Mouse (Mus musculus): ENCODE data around the gene Twist1. TPM values are rescaled to one million over a fixed set of nuclear protein-coding genes. Genes with fewer than 3 reads are reported as not detected.

Twist1 gene
- polyA plus RNA-seq, 1 experiment, result 6.2 TPM

GRCm38 (mm10) chr12:33959846-33960245 is 2.4 kb downstream of the Twist1 start:
- H3K4me1 ChIP-seq (ENCODE audit: control insufficient read depth, insufficient read depth, low read length), result no peaks in the 10 kb centered on the region
- TF ChIP-seq POLR2A (IDR thresholded peaks at IDR 0.05; ENCODE audit: insufficient read depth, low read length) (no peak), CTCF (IDR thresholded peaks at IDR 0.05; ENCODE audit: low read depth, low read length) (no peak), EP300 (IDR thresholded peaks at IDR 0.05; ENCODE audit: insufficient read depth, low read depth, low read length) (no peak)
- H3K9me3 ChIP-seq (replicated peaks; ENCODE audit: control insufficient read depth, insufficient read depth, low read length, poor library complexity, severe bottlenecking), result no peaks in the 10 kb centered on the region
- no peak overlapping the region for H3K9ac ChIP-seq (ENCODE audit: low read depth, poor library complexity, severe bottlenecking)
- H3K4me3 ChIP-seq (ENCODE audit: low read depth, low read length), result no peak overlapping the region
- peaks cover 23% of the 10 kb centered on the region for H3K27me3 ChIP-seq (ENCODE audit: control insufficient read depth, insufficient read depth, low read length, poor library complexity, severe bottlenecking)
- H3K27ac ChIP-seq (ENCODE audit: insufficient read depth, low read length), result no peak overlapping the region
- no peaks in the 10 kb centered on the region for H3K36me3 ChIP-seq (ENCODE audit: control insufficient read depth, insufficient read depth, low read length, poor library complexity, severe bottlenecking)

GRCm38 (mm10) chr12:33961013-33961412 is 3.5 kb downstream of the Twist1 start:
- Histone ChIP-seq H3K36me3 (ENCODE audit: control insufficient read depth, insufficient read depth, low read length, poor library complexity, severe bottlenecking) (no peaks in the 10 kb centered on the region), H3K9ac (ENCODE audit: low read depth, poor library complexity, severe bottlenecking) (no peak overlapping the region), H3K4me3 (ENCODE audit: low read depth, low read length) (no peak overlapping the region), H3K27ac (ENCODE audit: insufficient read depth, low read length) (no peak overlapping the region), H3K9me3 (replicated peaks; ENCODE audit: control insufficient read depth, insufficient read depth, low read length, poor library complexity, severe bottlenecking) (no peaks in the 10 kb centered on the region), H3K4me1 (ENCODE audit: control insufficient read depth, insufficient read depth, low read length) (no peaks in the 10 kb centered on the region), H3K27me3 (ENCODE audit: control insufficient read depth, insufficient read depth, low read length, poor library complexity, severe bottlenecking) (peaks cover 15% of the 10 kb centered on the region)
- TF ChIP-seq EP300 (IDR thresholded peaks at IDR 0.05; ENCODE audit: insufficient read depth, low read depth, low read length) (no peak), POLR2A (IDR thresholded peaks at IDR 0.05; ENCODE audit: insufficient read depth, low read length) (no peak)

- TF ChIP-seq POLR2A (IDR thresholded peaks at IDR 0.05; ENCODE audit: insufficient read depth, low read length), result no peak
- no peak for TF ChIP-seq CTCF (IDR thresholded peaks at IDR 0.05; ENCODE audit: low read depth, low read length)
- TF ChIP-seq EP300 (IDR thresholded peaks at IDR 0.05; ENCODE audit: insufficient read depth, low read depth, low read length), result no peak
- no peaks in the 10 kb centered on the region for H3K36me3 ChIP-seq (ENCODE audit: control insufficient read depth, insufficient read depth, low read length, poor library complexity, severe bottlenecking)
- H3K9me3 ChIP-seq (replicated peaks; ENCODE audit: control insufficient read depth, insufficient read depth, low read length, poor library complexity, severe bottlenecking), result no peaks in the 10 kb centered on the region
- H3K4me3 ChIP-seq (ENCODE audit: low read depth, low read length), result no peak overlapping the region
- no peak overlapping the region for H3K9ac ChIP-seq (ENCODE audit: low read depth, poor library complexity, severe bottlenecking)
- peaks cover 10% of the 10 kb centered on the region for H3K27me3 ChIP-seq (ENCODE audit: control insufficient read depth, insufficient read depth, low read length, poor library complexity, severe bottlenecking)
- no peak overlapping the region for H3K27ac ChIP-seq (ENCODE audit: insufficient read depth, low read length)
- H3K4me1 ChIP-seq (ENCODE audit: control insufficient read depth, insufficient read depth, low read length), result no peaks in the 10 kb centered on the region
Measured at GRCm38 (mm10) chr12:33962118-33962772, 4.8 kb downstream of the Twist1 start.

GRCm38 (mm10) chr12:33962773-33963130 is 5.3 kb downstream of the Twist1 start:
- Histone ChIP-seq H3K9me3 (replicated peaks; ENCODE audit: control insufficient read depth, insufficient read depth, low read length, poor library complexity, severe bottlenecking) (no peaks in the 10 kb centered on the region), H3K36me3 (ENCODE audit: control insufficient read depth, insufficient read depth, low read length, poor library complexity, severe bottlenecking) (no peaks in the 10 kb centered on the region), H3K27me3 (ENCODE audit: control insufficient read depth, insufficient read depth, low read length, poor library complexity, severe bottlenecking) (peaks cover 5% of the 10 kb centered on the region), H3K27ac (ENCODE audit: insufficient read depth, low read length) (no peak overlapping the region), H3K9ac (ENCODE audit: low read depth, poor library complexity, severe bottlenecking) (no peak overlapping the region), H3K4me3 (ENCODE audit: low read depth, low read length) (no peak overlapping the region), H3K4me1 (ENCODE audit: control insufficient read depth, insufficient read depth, low read length) (no peaks in the 10 kb centered on the region)
- TF ChIP-seq CTCF (IDR thresholded peaks at IDR 0.05; ENCODE audit: low read depth, low read length), result no peak
- no peak for TF ChIP-seq POLR2A (IDR thresholded peaks at IDR 0.05; ENCODE audit: insufficient read depth, low read length)
- TF ChIP-seq EP300 (IDR thresholded peaks at IDR 0.05; ENCODE audit: insufficient read depth, low read depth, low read length), result no peak

GRCm38 (mm10) chr12:33963671-33964369 is 6.3 kb downstream of the Twist1 start:
- no peaks in the 10 kb centered on the region for H3K36me3 ChIP-seq (ENCODE audit: control insufficient read depth, insufficient read depth, low read length, poor library complexity, severe bottlenecking)
- H3K4me3 ChIP-seq (ENCODE audit: low read depth, low read length), result no peak overlapping the region
- H3K4me1 ChIP-seq (ENCODE audit: control insufficient read depth, insufficient read depth, low read length), result no peaks in the 10 kb centered on the region
- H3K27me3 ChIP-seq (ENCODE audit: control insufficient read depth, insufficient read depth, low read length, poor library complexity, severe bottlenecking), result peaks cover 6% of the 10 kb centered on the region
- H3K9me3 ChIP-seq (replicated peaks; ENCODE audit: control insufficient read depth, insufficient read depth, low read length, poor library complexity, severe bottlenecking), result no peaks in the 10 kb centered on the region
- H3K9ac ChIP-seq (ENCODE audit: low read depth, poor library complexity, severe bottlenecking), result no peak overlapping the region
- no peak overlapping the region for H3K27ac ChIP-seq (ENCODE audit: insufficient read depth, low read length)
- TF ChIP-seq EP300 (IDR thresholded peaks at IDR 0.05; ENCODE audit: insufficient read depth, low read depth, low read length) (no peak), POLR2A (IDR thresholded peaks at IDR 0.05; ENCODE audit: insufficient read depth, low read length) (no peak), CTCF (IDR thresholded peaks at IDR 0.05; ENCODE audit: low read depth, low read length) (no peak)

DNA sequence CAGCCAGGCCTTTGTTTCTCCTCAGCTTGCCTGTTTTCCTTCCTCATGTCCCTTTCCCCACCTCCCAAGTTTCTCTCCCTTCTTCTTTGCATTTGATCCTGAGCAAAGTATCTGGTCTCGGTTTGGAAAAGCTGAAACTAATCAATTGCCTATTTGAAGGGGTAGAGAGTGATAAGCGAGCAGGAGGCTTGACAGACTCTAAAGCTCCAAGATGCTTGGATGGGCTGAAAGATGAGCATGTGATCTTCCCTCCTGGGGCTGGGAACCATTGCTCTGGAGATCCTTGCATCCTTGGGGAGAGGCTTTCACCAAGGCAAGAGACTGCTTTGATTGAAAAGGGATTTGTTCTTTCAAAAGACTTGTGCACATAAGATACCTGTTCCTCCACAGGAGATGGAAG is 7.0 kb downstream of the Twist1 start:
- peaks cover 8% of the 10 kb centered on the region for H3K27me3 ChIP-seq (ENCODE audit: control insufficient read depth, insufficient read depth, low read length, poor library complexity, severe bottlenecking)
- no peak overlapping the region for H3K4me3 ChIP-seq (ENCODE audit: low read depth, low read length)
- no peaks in the 10 kb centered on the region for H3K4me1 ChIP-seq (ENCODE audit: control insufficient read depth, insufficient read depth, low read length)
- no peaks in the 10 kb centered on the region for H3K36me3 ChIP-seq (ENCODE audit: control insufficient read depth, insufficient read depth, low read length, poor library complexity, severe bottlenecking)
- no peaks in the 10 kb centered on the region for H3K9me3 ChIP-seq (replicated peaks; ENCODE audit: control insufficient read depth, insufficient read depth, low read length, poor library complexity, severe bottlenecking)
- H3K27ac ChIP-seq (ENCODE audit: insufficient read depth, low read length), result no peak overlapping the region
- no peak for TF ChIP-seq CTCF (IDR thresholded peaks at IDR 0.05; ENCODE audit: low read depth, low read length)
- no peak for TF ChIP-seq POLR2A (IDR thresholded peaks at IDR 0.05; ENCODE audit: insufficient read depth, low read length)
- H3K9ac ChIP-seq (ENCODE audit: low read depth, poor library complexity, severe bottlenecking), result no peak overlapping the region
